Mouse (Mus musculus) midbrain, embryonic 15.5 days (tissue): ENCODE measurements around the gene Htr5a. TPM values are rescaled to one million over a fixed set of nuclear protein-coding genes. Genes with fewer than 3 reads are reported as not detected.

Experiments used
- ATAC-seq: fragments of 200-750 bp; cut with Nextera tagmentation; replicated peaks from 2 replicates; pipeline ENCODE4 v1.8.0; 2017; ENCODE audit warnings: moderate TSS enrichment
- H3K27ac ChIP-seq: fragments of 300-500 bp; sonication (generic); 2 replicates; pipeline ENCODE4 v1.5.1; 2015; ENCODE audit warnings: mild to moderate bottlenecking, inconsistent platforms
- H3K27me3 ChIP-seq: fragments of 300-500 bp; sonication (generic); replicated peaks from 2 replicates; pipeline ENCODE4 v1.6.1; 2015; ENCODE audit warnings: inconsistent platforms
- H3K36me3 ChIP-seq: fragments of 300-500 bp; sonication (generic); replicated peaks from 2 replicates; pipeline ENCODE4 v1.6.1; 2015; ENCODE audit warnings: inconsistent platforms
- H3K4me1 ChIP-seq: fragments of 300-500 bp; sonication (generic); 2 replicates; pipeline ENCODE4 v1.6.1; 2015; ENCODE audit warnings: inconsistent platforms
- H3K4me2 ChIP-seq: fragments of 300-500 bp; sonication (generic); 2 replicates; pipeline ENCODE4 v1.6.1; 2015; ENCODE audit warnings: inconsistent platforms, mild to moderate bottlenecking, moderate library complexity
- H3K4me3 ChIP-seq: fragments of 300-500 bp; sonication (generic); 2 replicates; pipeline ENCODE4 v1.5.1; 2015; ENCODE audit warnings: mild to moderate bottlenecking, inconsistent platforms
- H3K9ac ChIP-seq: fragments of 300-500 bp; sonication (generic); 2 replicates; pipeline ENCODE4 v1.6.1; 2015; ENCODE audit warnings: mild to moderate bottlenecking, inconsistent platforms
- H3K9me3 ChIP-seq: fragments of 300-500 bp; sonication (generic); 2 replicates; pipeline ENCODE4 v1.6.1; 2016; ENCODE audit warnings: inconsistent platforms
- WGBS: fragments of 180-500 bp; shearing (Covaris S2); methylation state at CpG from one replicate; pipeline ENCODE4 v1.1.7; 2015; ENCODE audit warnings: mixed read lengths; 5-methylcytosine and 5-hydroxymethylcytosine counted together
- polyA plus RNA-seq: library from polyadenylated mRNA; unstranded; fragments of >200 nt; fragmentation: Nextera tagmentation; extraction: Ambion mirVana; gene quantifications from 2 replicates; pipeline ENCODE4 v1.2.1, GENCODE M21; 2015

Gene Htr5a
- polyA plus RNA-seq, 1 experiment from 2014 or later: 1.6 TPM

DNA sequence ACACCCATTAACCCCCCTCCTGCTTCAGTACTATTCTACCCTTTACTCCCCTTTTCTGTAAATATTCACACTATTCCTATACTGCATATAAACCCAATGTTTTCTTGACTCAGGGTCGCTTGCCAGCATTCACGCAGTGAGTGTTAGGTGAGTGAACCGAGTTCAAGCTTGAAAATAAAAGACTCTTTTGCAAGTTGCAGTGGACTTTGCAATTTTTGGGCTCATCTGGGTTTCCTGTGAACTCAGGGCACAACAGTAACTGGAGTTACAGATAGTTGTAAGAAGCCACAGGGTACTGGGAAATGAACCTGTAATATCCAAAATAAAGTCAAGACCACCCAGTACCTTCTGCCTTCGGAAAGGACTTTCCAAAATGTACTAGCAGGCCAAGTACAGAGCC lies 58.2 kb downstream of the Htr5a start:
- no peaks in the 10 kb centered on the region for H3K4me1 ChIP-seq
- WGBS: 88% methylated on average over 4 of the region's 4 CpGs
- no peaks in the 10 kb centered on the region for H3K9me3 ChIP-seq
- no peaks in the 10 kb centered on the region for H3K36me3 ChIP-seq
- no peak overlapping the region for H3K4me3 ChIP-seq
- no peak overlapping the region for H3K4me2 ChIP-seq
- no peak for ATAC-seq
- H3K9ac ChIP-seq: no peak overlapping the region
- no peaks in the 10 kb centered on the region for H3K27me3 ChIP-seq
- H3K27ac ChIP-seq: no peak overlapping the region

Other genes with a start within 250 kb of the Htr5a start
- gene Paxip1, start 50.5 kb upstream of the Htr5a start, polyA plus RNA-seq: 28.8 and 31.1 TPM in 2 replicates
- 79.3 and 84.0 TPM in 2 replicates for gene Insig1, start 229.2 kb downstream of the Htr5a start, polyA plus RNA-seq